Mouse (Mus musculus) myocyte (in vitro differentiated cells): ENCODE measurements around the gene BC049715. TPM values are rescaled to one million over a fixed set of nuclear protein-coding genes. Genes with fewer than 3 reads are reported as not detected.

Experiments
- H3K27me3 ChIP-seq: one replicate; pipeline ENCODE4 v1.6.1; 2011; ENCODE audit not compliant: control insufficient read depth, insufficient read depth, insufficient read length
- H3K36me3 ChIP-seq: one replicate; pipeline ENCODE4 v1.6.1; 2011; ENCODE audit not compliant: control insufficient read depth, insufficient read depth
- H3K4me2 ChIP-seq: one replicate; pipeline ENCODE4 v1.6.1; 2011; ENCODE audit warnings: low read depth, control low read depth
- H3K4me3 ChIP-seq: one replicate; pipeline ENCODE4 v1.5.1; 2011; ENCODE audit warnings: mild to moderate bottlenecking, control low read depth, moderate library complexity
- H3K79me2 ChIP-seq: one replicate; pipeline ENCODE4 v1.6.1; 2011; ENCODE audit not compliant: control insufficient read depth, insufficient read depth
- H3ac ChIP-seq: one replicate; pipeline ENCODE4 v1.6.1; 2011; ENCODE audit not compliant: control insufficient read depth, insufficient read length
- CEBPB ChIP-seq: IDR thresholded peaks from 2 replicates; pipeline ENCODE4 v1.6.1; 2011; ENCODE audit warnings: mild to moderate bottlenecking, moderate library complexity; ENCODE audit not compliant: poor library complexity, insufficient read depth, severe bottlenecking
- E2F4 ChIP-seq: IDR thresholded peaks from one replicate; pipeline ENCODE4 v1.6.1; 2011; ENCODE audit warnings: mild to moderate bottlenecking, control low read depth, moderate library complexity; ENCODE audit not compliant: insufficient read depth
- MAX ChIP-seq: IDR thresholded peaks from one replicate; pipeline ENCODE4 v1.6.1; 2011; ENCODE audit warnings: low read depth, mild to moderate bottlenecking, control low read depth
- MYOD1 ChIP-seq, 3 experiments: IDR thresholded peaks; one replicate each; pipeline ENCODE4 v1.6.1; 2011; ENCODE audit warnings: control low read depth in 2 of 3, low read depth in 2 of 3, mild to moderate bottlenecking in 2 of 3, moderate library complexity in 1 of 3; ENCODE audit not compliant: insufficient read length in 2 of 3, control insufficient read depth in 1 of 3
- MYOG ChIP-seq, 3 experiments: IDR thresholded peaks; one replicate each; pipeline ENCODE4 v1.6.1; 2011; ENCODE audit warnings: control low read depth in 2 of 3, low read depth in 2 of 3, mild to moderate bottlenecking in 2 of 3; ENCODE audit not compliant: insufficient read length in 2 of 3, control insufficient read depth in 1 of 3, insufficient read depth in 1 of 3
- POLR2A ChIP-seq: IDR thresholded peaks from one replicate; pipeline ENCODE4 v1.6.1; 2011; ENCODE audit warnings: low read depth, mild to moderate bottlenecking, control low read depth, moderate library complexity; ENCODE audit not compliant: insufficient read length
- POLR2AphosphoS2 ChIP-seq: IDR thresholded peaks from one replicate; pipeline ENCODE4 v1.6.1; 2011; ENCODE audit warnings: low read depth, control low read depth; ENCODE audit not compliant: insufficient read length
- REST ChIP-seq: IDR thresholded peaks from one replicate; pipeline ENCODE4 v1.6.1; 2011; ENCODE audit warnings: mild to moderate bottlenecking, control low read depth, moderate library complexity; ENCODE audit not compliant: insufficient read depth, insufficient read length
- SRF ChIP-seq: IDR thresholded peaks from one replicate; pipeline ENCODE4 v1.6.1; 2011; ENCODE audit warnings: low read depth; ENCODE audit not compliant: control insufficient read depth, insufficient read length
- TCF12 ChIP-seq: IDR thresholded peaks from one replicate; pipeline ENCODE4 v1.6.1; 2011; ENCODE audit warnings: mild to moderate bottlenecking, control low read depth; ENCODE audit not compliant: poor library complexity, insufficient read depth, severe bottlenecking
- TCF3 ChIP-seq: IDR thresholded peaks from one replicate; pipeline ENCODE4 v1.6.1; 2011; ENCODE audit warnings: low read depth, control low read depth; ENCODE audit not compliant: insufficient read length
- USF1 ChIP-seq: IDR thresholded peaks from one replicate; pipeline ENCODE4 v1.6.1; 2011; ENCODE audit warnings: low read depth, mild to moderate bottlenecking, control low read depth, moderate library complexity
- polyA plus RNA-seq: library from polyadenylated mRNA; unstranded; fragments of >200 nt; fragmentation: generic; extraction: Trizol; gene quantifications from one replicate; pipeline ENCODE4 v1.2.1, GENCODE M21; 2012; ENCODE audit warnings: missing spikeins

Gene BC049715
- 0.10 TPM for polyA plus RNA-seq

- Histone ChIP-seq H3K79me2 (peaks cover 29% of the 10 kb centered on the region), H3K36me3 (peaks cover 21% of the 10 kb centered on the region), H3K4me3 (peak within 1 kb of the TSS; percentile 80), H3K27me3 (no peaks in the 10 kb centered on the region), H3K4me2 (peak within 1 kb of the TSS; percentile 87), H3ac (peak within 1 kb of the TSS; percentile 71)
- no peak for TF ChIP-seq MAX
Measured at GRCm38 (mm10) chr6:136827516-136827880, at the start of gene BC049715. Gene BC049715 (plus strand): TSS chr6:136827626.

GRCm38 (mm10) chr6:136781377-136781986, 45.9 kb upstream of the BC049715 start, which contains the start of gene Gucy2c:
Gene Gucy2c (minus strand): TSS chr6:136781765.
- no peak within 1 kb of the TSS for H3K4me3 ChIP-seq
- H3K36me3 ChIP-seq: no peaks in the 10 kb centered on the region
- TF ChIP-seq TCF3 (no peak), TCF12 (no peak)
- H3ac ChIP-seq: no peak within 1 kb of the TSS
- no peaks in the 10 kb centered on the region for H3K79me2 ChIP-seq
- H3K27me3 ChIP-seq: peaks cover 8% of the 10 kb centered on the region
- H3K4me2 ChIP-seq: no peak within 1 kb of the TSS

- Histone ChIP-seq H3K27me3 (peaks cover 8% of the 10 kb centered on the region), H3ac (no peak overlapping the region), H3K4me3 (no peak overlapping the region), H3K79me2 (no peaks in the 10 kb centered on the region), H3K4me2 (no peak overlapping the region), H3K36me3 (no peaks in the 10 kb centered on the region)
- TF ChIP-seq E2F4 (no peak), TCF3 (no peak), MAX (no peak), MYOD1 (IDR thresholded peaks at IDR 0.05; ENCODE audit: control insufficient read depth in 1 of 3, insufficient read length in 2 of 3, low read depth in 2 of 3) (no peak), SRF (no peak), POLR2AphosphoS2 (no peak), REST (no peak), TCF12 (no peak), CEBPB (no peak), POLR2A (no peak), USF1 (no peak), MYOG (IDR thresholded peaks at IDR 0.05; ENCODE audit: control insufficient read depth in 1 of 3, insufficient read depth in 1 of 3, insufficient read length in 2 of 3, low read depth in 2 of 3) (no peak)
Measured at GRCm38 (mm10) chr6:136782146-136782545, 45.3 kb upstream of the BC049715 start.

GRCm38 (mm10) chr6:136782761-136783160, 44.7 kb upstream of the BC049715 start:
- Histone ChIP-seq H3K4me2 (no peak overlapping the region), H3K79me2 (no peaks in the 10 kb centered on the region), H3ac (no peak overlapping the region), H3K4me3 (no peak overlapping the region), H3K27me3 (peaks cover 8% of the 10 kb centered on the region), H3K36me3 (no peaks in the 10 kb centered on the region)
- TF ChIP-seq POLR2AphosphoS2 (no peak), USF1 (no peak), MAX (no peak), TCF12 (no peak), MYOD1 (IDR thresholded peaks at IDR 0.05; ENCODE audit: control insufficient read depth in 1 of 3, insufficient read length in 2 of 3, low read depth in 2 of 3) (no peak), CEBPB (no peak), REST (no peak), POLR2A (no peak), SRF (no peak), E2F4 (no peak), MYOG (IDR thresholded peaks at IDR 0.05; ENCODE audit: control insufficient read depth in 1 of 3, insufficient read depth in 1 of 3, insufficient read length in 2 of 3, low read depth in 2 of 3) (no peak), TCF3 (no peak)

GRCm38 (mm10) chr6:136789391-136789971, 37.9 kb upstream of the BC049715 start:
- H3K79me2 ChIP-seq: no peaks in the 10 kb centered on the region
- H3K36me3 ChIP-seq: no peaks in the 10 kb centered on the region
- TF ChIP-seq SRF (no peak), MYOD1 (IDR thresholded peaks at IDR 0.05; ENCODE audit: control insufficient read depth in 1 of 3, insufficient read length in 2 of 3, low read depth in 2 of 3) (peak in 1 of 3 experiments; percentile 16), MYOG (IDR thresholded peaks at IDR 0.05; ENCODE audit: control insufficient read depth in 1 of 3, insufficient read depth in 1 of 3, insufficient read length in 2 of 3, low read depth in 2 of 3) (peak in 1 of 3 experiments; percentile 19), POLR2AphosphoS2 (no peak)
- H3ac ChIP-seq: no peak overlapping the region
- H3K4me2 ChIP-seq: no peak overlapping the region
- no peak overlapping the region for H3K4me3 ChIP-seq
- no peaks in the 10 kb centered on the region for H3K27me3 ChIP-seq
